Mouse (Mus musculus): ENCODE measurements around the gene Nacc1. TPM values are rescaled to one million over a fixed set of nuclear protein-coding genes. Genes with fewer than 3 reads are reported as not detected.

Gene Nacc1
- polyA plus RNA-seq, 1 experiment from 2014 or later: 10.7 TPM

DNA sequence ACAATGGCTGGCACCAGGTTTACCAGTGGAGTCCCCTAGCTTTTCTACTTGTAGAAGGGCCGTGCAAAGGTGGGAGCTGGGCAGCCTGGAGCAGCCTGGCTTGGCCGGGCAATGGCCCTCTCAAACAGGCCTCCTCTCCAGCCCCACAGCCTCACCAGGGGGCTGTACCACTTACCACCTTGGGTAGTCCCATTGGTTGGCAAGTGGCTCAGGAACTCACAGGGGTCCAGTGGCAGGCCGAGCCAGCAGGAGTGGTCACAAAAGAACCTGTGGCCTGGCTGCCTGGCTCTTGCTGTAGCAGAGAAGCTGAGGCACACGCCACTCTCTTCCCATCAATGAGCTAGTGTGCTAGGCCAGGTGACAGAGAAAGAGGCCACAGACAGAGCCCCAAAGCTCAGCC is 26.5 kb upstream of the Nacc1 start:
- ATAC-seq (replicated peaks; ENCODE audit: insufficient number of reproducible peaks, insufficient read depth, low FRiP score, low read depth): no peak
- H3K36me3 ChIP-seq: 0 out of 2 replicates have a peak, but pooled peaks cover 3% of the 10 kb centered on the region
- peak overlapping the region; percentile 80 for H3K27ac ChIP-seq
- no peak overlapping the region for H3K4me3 ChIP-seq
- peaks cover 24% of the 10 kb centered on the region for H3K27me3 ChIP-seq
- 70% methylated on average over 4 of the region's 4 CpGs for WGBS
- H3K4me1 ChIP-seq (replicated peaks): peaks cover 62% of the 10 kb centered on the region
- no peaks in the 10 kb centered on the region for H3K9me3 ChIP-seq (replicated peaks)
- H3K9ac ChIP-seq: peak overlapping the region; percentile 7; the same call in 1 of the 2 replicates
- H3K4me2 ChIP-seq: no peak overlapping the region

DNA sequence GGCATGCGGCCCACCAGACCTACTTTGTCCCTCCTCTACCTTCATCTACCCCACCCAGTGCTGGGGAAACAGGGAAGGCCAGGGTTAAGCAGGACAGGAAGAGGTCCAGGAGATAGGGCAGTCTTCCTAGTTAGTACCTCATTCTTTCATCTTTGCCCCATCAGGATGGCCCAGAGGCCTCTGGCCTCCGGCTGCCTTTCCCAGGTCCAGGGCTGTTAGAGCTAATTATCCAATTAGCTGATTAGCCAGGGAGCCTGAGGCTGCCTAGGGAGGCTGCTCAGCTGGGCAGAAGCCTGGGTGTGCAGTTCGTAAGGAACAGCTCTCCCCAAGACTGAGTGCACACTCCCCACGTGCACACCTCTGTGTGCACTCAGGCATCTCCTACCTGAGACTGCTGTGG is 25.7 kb upstream of the Nacc1 start:
- ATAC-seq (replicated peaks; ENCODE audit: insufficient number of reproducible peaks, insufficient read depth, low FRiP score, low read depth): no peak
- Histone ChIP-seq H3K9me3 (replicated peaks) (no peaks in the 10 kb centered on the region), H3K9ac (0 out of 2 replicates have a peak overlapping the region, but pooled peaks have one; percentile 7), H3K36me3 (0 out of 2 replicates have a peak, but pooled peaks cover 3% of the 10 kb centered on the region), H3K27ac (peak overlapping the region; percentile 80), H3K4me1 (replicated peaks) (peaks cover 63% of the 10 kb centered on the region), H3K4me3 (no peak overlapping the region), H3K27me3 (peaks cover 24% of the 10 kb centered on the region), H3K4me2 (no peak overlapping the region)
- 58% methylated on average over 4 of the region's 4 CpGs for WGBS

DNA sequence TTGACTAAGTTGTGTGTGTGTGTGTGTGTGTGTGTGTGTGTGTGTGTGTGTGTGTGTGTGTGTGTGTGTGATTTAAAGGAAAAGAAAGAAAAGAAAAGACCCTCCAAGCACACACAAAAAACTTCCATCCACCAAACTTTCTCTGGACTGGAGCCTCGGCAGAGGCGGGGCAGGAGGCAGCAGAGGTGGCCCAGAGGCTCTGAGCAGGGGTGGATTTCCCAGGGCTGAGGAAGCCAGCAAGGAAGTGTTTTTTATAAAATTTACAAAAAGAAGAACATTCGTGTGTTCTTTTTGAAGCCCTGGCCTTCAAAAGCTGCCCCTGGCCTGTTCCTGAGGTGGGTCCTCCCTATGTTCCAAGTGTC is 25.1 kb upstream of the Nacc1 start:
- H3K9me3 ChIP-seq (replicated peaks): no peaks in the 10 kb centered on the region
- H3K4me1 ChIP-seq (replicated peaks): peaks cover 69% of the 10 kb centered on the region
- H3K27me3 ChIP-seq: peaks cover 27% of the 10 kb centered on the region
- H3K4me3 ChIP-seq: no peak overlapping the region
- H3K36me3 ChIP-seq: 0 out of 2 replicates have a peak, but pooled peaks cover 3% of the 10 kb centered on the region
- no peak overlapping the region for H3K9ac ChIP-seq
- H3K27ac ChIP-seq: peak overlapping the region; percentile 80
- no peak for ATAC-seq (replicated peaks; ENCODE audit: insufficient number of reproducible peaks, insufficient read depth, low FRiP score, low read depth)
- 27% methylated on average over 3 of the region's 3 CpGs for WGBS
- H3K4me2 ChIP-seq: no peak overlapping the region

DNA sequence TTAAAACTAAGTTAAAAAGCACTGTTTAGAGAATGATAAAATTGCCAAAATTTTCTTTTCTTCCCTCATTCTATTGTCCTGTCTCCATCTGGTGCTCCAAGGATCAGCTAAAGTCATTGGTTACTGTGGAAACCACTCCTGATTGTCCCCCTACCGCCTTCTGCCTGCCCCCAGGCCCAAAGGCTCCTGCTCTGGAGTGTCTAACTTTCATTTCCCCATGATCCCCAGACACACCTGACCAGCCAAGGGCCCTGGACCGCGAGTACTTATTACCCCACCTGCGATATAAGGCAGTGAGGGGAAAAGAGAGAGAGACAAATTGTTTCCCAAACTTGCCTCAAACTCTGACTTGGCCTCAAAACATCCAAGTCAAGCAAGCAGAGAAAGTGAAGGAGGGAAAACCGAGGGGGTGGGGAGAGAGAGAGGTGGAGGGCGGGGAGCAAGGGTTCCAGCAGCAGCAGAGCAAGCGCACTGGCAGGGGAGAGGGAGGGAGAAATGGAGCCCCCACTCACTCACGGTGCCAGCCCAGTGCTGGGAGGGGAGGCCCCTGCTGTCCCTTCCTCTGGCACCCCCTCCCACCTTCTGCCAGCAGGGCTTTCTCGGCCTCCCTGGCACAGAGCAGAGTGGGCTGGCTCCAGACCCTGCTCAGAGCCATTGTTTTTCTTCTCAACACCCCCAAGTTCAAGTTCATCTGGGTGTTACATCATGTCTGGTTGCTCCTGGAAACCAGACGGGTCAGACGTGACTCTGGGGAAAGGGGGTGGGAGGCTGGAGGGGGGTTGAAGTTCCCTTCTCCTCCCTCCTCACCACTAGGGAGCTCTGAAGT is 24.5 kb upstream of the Nacc1 start:
- peaks cover 28% of the 10 kb centered on the region for H3K27me3 ChIP-seq
- peak overlapping the region; percentile 80 for H3K27ac ChIP-seq
- no peaks in the 10 kb centered on the region for H3K36me3 ChIP-seq
- peaks cover 74% of the 10 kb centered on the region for H3K4me1 ChIP-seq (replicated peaks)
- H3K9me3 ChIP-seq (replicated peaks): no peaks in the 10 kb centered on the region
- H3K4me3 ChIP-seq: no peak overlapping the region
- H3K4me2 ChIP-seq: peak overlapping the region; percentile 23
- no peak overlapping the region for H3K9ac ChIP-seq
- ATAC-seq (replicated peaks; ENCODE audit: insufficient number of reproducible peaks, insufficient read depth, low FRiP score, low read depth): peak; percentile 67
- 29% methylated on average over 11 of the region's 11 CpGs for whole genome bisulfite sequencing

DNA sequence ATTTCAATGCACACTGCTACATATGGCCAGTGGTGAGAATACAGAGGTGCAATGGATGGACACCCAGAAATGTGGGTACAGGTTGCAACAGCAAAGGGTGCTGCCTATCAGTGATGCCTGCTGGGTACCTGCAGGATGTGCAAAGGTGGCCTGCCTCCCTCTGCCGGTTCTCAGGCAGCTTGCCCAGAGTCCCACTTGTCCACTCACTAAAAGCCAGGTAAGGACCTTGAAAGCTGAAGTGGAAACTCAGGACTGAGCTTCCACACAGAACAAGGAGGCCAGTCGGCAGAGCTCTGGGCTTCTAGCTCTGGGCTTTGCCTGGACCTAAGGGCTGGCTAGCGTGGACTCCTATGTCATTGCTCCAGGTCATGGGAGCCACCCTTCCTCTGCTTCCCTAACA is 23.6 kb upstream of the Nacc1 start:
- Histone ChIP-seq H3K27me3 (peaks cover 30% of the 10 kb centered on the region), H3K9ac (no peak overlapping the region), H3K27ac (peak overlapping the region; percentile 80), H3K4me3 (no peak overlapping the region), H3K4me1 (replicated peaks) (peaks cover 77% of the 10 kb centered on the region), H3K9me3 (replicated peaks) (no peaks in the 10 kb centered on the region), H3K4me2 (no peak overlapping the region), H3K36me3 (no peaks in the 10 kb centered on the region)
- 45% methylated on average over 3 of the region's 3 CpGs for WGBS
- no peak for ATAC-seq (replicated peaks; ENCODE audit: insufficient number of reproducible peaks, insufficient read depth, low FRiP score, low read depth)

DNA sequence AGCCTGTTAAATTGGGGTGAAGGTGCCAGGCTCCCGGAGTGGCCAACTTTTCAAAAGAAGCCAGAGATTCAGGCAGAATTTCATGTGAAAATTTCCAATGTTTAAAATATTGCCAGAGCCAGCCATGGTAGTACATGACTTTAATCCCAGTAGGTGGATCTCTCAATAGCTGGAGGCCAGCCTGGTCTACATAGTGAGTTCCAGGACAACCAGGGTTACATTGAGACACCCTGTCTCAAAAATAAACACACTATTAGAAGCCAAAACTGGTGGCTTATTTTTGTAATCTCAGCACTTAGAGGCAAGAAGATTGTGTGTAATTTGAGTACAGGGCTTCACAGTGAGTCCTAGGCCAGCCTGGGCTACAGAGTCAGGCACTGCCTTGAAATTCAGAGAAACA is 22.3 kb upstream of the Nacc1 start:
- ATAC-seq (replicated peaks; ENCODE audit: insufficient number of reproducible peaks, insufficient read depth, low FRiP score, low read depth): no peak
- H3K4me1 ChIP-seq (replicated peaks): peaks cover 76% of the 10 kb centered on the region

DNA sequence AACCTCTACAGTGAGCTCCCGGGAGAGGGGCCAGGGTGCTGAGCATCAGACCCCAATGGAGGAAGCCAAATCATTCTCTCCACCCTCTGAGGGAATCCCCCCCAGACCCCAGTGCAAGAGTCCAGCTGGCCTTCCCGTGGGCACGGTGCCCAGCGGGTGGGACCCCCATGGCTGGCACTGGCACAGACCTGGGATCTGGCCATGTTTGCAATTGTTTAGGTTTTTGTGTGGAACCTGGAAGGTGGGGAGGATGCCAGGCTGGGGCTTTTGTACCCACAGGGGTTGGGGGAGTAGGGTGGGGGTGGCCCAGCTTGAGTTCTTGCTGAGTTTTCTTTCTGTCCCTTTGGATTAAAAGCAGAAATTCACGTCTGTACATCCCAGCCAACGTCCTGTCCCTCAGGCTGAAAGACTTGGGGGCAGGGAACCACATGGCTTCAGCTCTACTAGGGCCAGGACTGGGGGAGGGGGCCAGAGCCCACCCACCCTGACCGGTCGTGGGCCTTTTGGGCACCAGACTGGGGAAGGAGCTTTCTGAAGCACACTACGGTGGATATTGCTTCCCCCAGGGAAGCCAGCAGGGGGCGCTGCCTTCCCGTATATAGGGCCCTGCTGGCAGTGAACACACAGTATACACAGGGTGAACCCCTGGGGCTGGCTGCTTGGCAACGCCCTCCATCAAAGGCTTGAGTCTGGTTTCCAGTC is 21.3 kb upstream of the Nacc1 start:
- Histone ChIP-seq H3K36me3 (no peaks in the 10 kb centered on the region; the same call in 1 of the 2 replicates), H3K4me2 (no peak overlapping the region), H3K27ac (no peak overlapping the region; the same call in 1 of the 2 replicates), H3K4me3 (no peak overlapping the region), H3K27me3 (peaks cover 45% of the 10 kb centered on the region), H3K4me1 (replicated peaks) (peaks cover 76% of the 10 kb centered on the region), H3K9ac (no peak overlapping the region), H3K9me3 (replicated peaks) (no peaks in the 10 kb centered on the region)
- 20% methylated on average over 12 of the region's 12 CpGs for WGBS
- ATAC-seq (replicated peaks; ENCODE audit: insufficient number of reproducible peaks, insufficient read depth, low FRiP score, low read depth): peak; percentile 43

More for the DNA sequence above, 22.3 kb upstream of the Nacc1 start:
- Histone ChIP-seq H3K27me3 (peaks cover 35% of the 10 kb centered on the region), H3K27ac (peak overlapping the region; percentile 33; the same call in 1 of the 2 replicates), H3K4me3 (no peak overlapping the region), H3K9me3 (replicated peaks) (no peaks in the 10 kb centered on the region), H3K9ac (peak overlapping the region; percentile 27; the same call in 1 of the 2 replicates), H3K4me2 (no peak overlapping the region), H3K36me3 (no peaks in the 10 kb centered on the region)
- WGBS: 94% methylated on average over 1 of the region's 1 CpGs

DNA sequence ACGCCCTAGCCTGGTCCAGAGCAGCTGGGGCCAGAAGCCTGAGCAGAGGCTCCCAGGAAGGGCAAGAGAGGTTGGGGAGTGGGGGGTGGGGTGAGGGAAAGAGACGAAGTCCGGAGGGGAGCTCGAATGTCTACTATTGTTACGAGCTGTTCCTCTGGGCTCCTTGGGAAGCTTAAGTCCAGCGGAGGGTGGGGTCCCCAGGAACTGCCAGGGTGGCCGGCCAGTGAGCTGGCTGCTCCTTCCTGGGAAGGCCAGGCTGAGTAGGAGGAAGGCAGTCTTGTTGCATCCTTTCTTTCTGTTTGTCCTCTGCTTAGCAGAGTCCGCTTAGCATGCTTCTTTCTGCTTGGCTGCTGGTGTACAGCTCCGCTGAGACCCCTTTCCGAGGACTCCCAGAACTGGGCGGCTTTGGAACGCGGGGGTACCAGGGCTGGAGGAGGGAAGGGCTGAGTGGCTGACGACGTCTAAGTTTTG is 20.4 kb upstream of the Nacc1 start:
- no peak for ATAC-seq (replicated peaks; ENCODE audit: insufficient number of reproducible peaks, insufficient read depth, low FRiP score, low read depth)
- Histone ChIP-seq H3K36me3 (no peaks in the 10 kb centered on the region; the same call in 1 of the 2 replicates), H3K9ac (peak overlapping the region; percentile 37), H3K4me1 (replicated peaks) (peaks cover 76% of the 10 kb centered on the region), H3K27ac (peak overlapping the region; percentile 83), H3K9me3 (replicated peaks) (no peaks in the 10 kb centered on the region), H3K27me3 (peaks cover 50% of the 10 kb centered on the region), H3K4me3 (peak overlapping the region; percentile 39), H3K4me2 (peak overlapping the region; percentile 56)
- 29% methylated on average over 15 of the region's 15 CpGs for WGBS

DNA sequence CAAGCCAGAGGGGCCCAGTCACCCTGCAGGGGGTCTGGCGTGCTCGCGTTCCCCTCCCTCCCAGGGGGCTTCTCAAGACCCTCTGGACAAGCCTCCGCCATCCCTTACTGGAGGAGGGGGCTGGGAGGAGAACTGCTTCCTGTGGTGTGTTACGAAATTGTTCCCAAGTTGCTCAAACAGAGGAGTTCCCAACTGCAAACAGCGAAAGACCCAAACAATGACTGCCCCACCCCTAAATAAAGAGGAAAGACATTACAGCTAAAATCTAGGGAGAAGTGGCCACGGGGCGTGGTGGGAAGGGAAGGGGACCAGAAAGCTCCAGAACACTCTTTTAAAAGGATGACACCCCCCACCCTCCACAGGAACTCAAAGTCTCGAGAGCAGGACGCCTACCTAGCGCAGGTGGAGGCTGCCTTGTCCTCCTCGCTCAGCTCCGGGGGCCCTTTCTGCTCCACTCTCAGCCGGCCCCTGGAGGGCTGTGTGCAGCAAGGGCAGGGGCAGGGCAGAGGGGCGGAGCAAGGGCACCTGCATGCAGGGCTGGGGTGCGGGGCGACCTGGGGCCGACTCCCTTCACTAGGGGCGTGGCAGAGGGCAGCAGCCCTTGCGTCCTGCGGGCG is 19.7 kb upstream of the Nacc1 start:
- Histone ChIP-seq H3K27ac (peak overlapping the region; percentile 83), H3K36me3 (no peaks in the 10 kb centered on the region; the same call in 1 of the 2 replicates), H3K27me3 (peaks cover 57% of the 10 kb centered on the region), H3K4me1 (replicated peaks) (peaks cover 75% of the 10 kb centered on the region), H3K9me3 (replicated peaks) (no peaks in the 10 kb centered on the region), H3K4me3 (peak overlapping the region; percentile 39), H3K9ac (peak overlapping the region; percentile 49), H3K4me2 (peak overlapping the region; percentile 56)
- 21% methylated on average over 22 of the region's 22 CpGs for WGBS
- 0 out of 2 replicates have a peak, but pooled peaks have one; percentile 4 for ATAC-seq (replicated peaks; ENCODE audit: insufficient number of reproducible peaks, insufficient read depth, low FRiP score, low read depth)

DNA sequence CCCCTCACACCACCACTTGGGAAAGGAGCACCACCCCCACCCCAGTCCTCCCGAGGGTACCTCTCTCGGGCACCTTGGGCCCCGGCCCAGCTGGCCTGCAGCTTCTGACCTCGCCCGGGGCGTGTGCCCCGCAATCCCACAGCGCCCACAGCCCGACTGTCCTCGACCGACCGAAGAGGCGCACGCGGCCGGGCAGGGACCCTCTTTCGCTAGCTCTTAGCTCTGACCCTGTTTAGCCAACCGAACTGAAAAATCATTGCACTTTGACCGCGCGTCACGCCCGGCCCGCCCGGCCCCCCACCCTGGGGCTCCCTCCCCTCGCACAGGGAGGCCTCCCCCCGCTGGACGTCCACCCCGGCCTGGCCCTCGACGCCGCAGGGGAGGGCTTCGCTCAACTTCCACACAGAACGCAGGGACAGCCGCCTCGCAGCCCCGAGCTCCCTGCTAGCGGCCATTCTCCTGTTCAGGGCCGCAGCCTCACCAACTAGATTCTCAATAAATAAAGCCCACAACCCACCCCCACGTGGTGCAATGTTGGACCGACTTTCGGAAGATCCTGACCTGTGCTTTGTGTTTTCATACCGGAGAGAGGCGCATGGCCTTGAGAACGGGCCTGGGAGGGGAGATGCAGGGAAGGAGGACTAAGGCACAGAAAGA is 19.1 kb upstream of the Nacc1 start:
- no peaks in the 10 kb centered on the region for H3K9me3 ChIP-seq (replicated peaks)
- 8% methylated on average over 45 of the region's 45 CpGs for WGBS
- H3K36me3 ChIP-seq: no peaks in the 10 kb centered on the region; the same call in 1 of the 2 replicates
- H3K4me1 ChIP-seq (replicated peaks): peaks cover 69% of the 10 kb centered on the region
- peak overlapping the region; percentile 49 for H3K9ac ChIP-seq
- H3K4me3 ChIP-seq: peak overlapping the region; percentile 39
- H3K27me3 ChIP-seq: peaks cover 59% of the 10 kb centered on the region
- ATAC-seq (replicated peaks; ENCODE audit: insufficient number of reproducible peaks, insufficient read depth, low FRiP score, low read depth): 0 out of 2 replicates have a peak, but pooled peaks have one; percentile 17
- peak overlapping the region; percentile 56 for H3K4me2 ChIP-seq
- H3K27ac ChIP-seq: peak overlapping the region; percentile 83

Data from heart, embryonic 15.5 days (tissue).